Mouse (Mus musculus) CD8-positive naive resting alpha-beta T cell, adult 57 days (primary cell): ENCODE data around the gene Psmc5. TPM values are rescaled to one million over a fixed set of nuclear protein-coding genes. Genes with fewer than 3 reads are reported as not detected.

Source experiments
- total RNA-seq: library from RNA; stranded (reverse); gene quantifications from one replicate; pipeline ENCODE4 v1.2.4, GENCODE M21; 2023

Gene Psmc5
- 46.1 TPM for total RNA-seq

DNA sequence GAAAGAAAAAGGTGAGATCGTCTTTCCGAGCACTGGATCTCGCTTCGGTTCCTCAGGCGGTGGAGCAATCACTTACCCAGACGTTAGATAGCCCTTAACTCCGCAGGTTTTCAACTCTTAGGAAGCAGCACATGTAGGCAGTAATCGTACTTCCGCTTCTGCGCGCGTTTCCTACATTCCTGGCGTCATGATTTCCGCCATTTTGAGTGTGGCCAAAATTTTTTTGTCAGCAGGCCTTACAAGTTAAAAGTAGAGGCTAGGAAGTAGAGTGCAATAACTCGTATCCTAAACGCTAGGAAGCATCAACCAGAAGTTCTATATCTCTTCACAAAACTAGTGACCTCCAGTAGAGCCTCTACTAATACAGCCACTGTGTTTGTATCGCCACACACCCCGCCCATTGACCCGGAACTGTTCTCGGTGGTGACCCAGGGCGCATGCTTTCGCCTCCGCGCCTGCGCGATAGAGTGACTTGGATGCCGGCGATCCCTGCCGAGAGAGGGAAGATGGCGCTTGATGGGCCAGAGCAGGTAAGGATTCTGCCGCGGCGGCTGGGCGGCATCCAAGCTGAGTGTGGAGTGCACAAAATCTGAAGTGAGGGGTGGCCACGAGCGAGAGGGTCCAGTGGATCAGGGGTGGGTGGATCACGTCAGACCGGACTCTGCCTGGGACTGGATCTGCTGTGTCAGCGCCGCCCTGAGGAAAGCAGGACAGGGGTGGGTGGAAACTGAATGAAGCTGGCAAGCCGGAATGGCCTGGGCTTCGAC is at the start of gene Psmc5, which contains the start of gene Ftsj3:
Psmc5 (plus strand) TSS at position 470 of the 767 bp plus-strand sequence.
Ftsj3 (minus strand) TSS at position 395 of the 767 bp plus-strand sequence.

DNA sequence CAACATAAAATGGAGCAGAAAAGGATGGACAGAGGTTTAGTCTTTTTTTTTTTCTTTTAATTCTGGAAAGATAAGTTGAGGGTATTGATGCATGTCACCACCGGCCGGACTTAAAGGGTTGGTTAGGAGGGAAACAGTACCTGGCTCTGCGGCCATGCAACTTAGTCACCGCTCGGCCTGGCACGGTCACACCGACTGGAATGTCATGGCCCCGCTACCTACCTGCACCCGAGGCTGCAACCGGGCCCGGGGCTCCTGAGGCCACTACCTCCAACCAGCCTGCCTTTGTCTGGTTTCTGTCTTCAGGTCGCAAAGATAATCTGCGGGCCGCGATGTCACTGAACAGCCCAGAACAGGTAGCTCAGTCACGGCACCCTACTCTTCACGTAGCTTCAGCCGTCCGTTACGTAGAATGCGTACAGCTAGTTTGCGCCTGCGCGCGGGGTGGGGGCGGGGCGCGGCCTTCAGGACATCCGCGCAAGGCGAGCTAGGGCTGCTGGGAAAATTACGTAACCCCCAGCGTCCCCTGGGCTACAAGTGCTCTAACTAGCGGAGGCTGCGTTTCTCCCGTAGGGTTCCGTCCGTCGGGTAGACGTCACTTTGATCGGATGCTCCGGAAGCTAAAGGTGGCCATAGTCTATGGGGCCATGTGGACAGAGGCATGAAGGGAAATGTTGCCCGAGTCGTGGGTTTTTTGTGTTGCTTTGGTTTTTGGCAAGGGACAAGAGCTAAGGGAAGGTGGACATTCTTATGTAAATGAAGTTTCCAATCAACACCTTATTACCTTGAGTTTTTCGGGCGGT is 39.8 kb upstream of the Psmc5 start, which contains the start of gene Ccdc47:
Ccdc47 (minus strand) TSS at position 418 of the 803 bp plus-strand sequence.

DNA sequence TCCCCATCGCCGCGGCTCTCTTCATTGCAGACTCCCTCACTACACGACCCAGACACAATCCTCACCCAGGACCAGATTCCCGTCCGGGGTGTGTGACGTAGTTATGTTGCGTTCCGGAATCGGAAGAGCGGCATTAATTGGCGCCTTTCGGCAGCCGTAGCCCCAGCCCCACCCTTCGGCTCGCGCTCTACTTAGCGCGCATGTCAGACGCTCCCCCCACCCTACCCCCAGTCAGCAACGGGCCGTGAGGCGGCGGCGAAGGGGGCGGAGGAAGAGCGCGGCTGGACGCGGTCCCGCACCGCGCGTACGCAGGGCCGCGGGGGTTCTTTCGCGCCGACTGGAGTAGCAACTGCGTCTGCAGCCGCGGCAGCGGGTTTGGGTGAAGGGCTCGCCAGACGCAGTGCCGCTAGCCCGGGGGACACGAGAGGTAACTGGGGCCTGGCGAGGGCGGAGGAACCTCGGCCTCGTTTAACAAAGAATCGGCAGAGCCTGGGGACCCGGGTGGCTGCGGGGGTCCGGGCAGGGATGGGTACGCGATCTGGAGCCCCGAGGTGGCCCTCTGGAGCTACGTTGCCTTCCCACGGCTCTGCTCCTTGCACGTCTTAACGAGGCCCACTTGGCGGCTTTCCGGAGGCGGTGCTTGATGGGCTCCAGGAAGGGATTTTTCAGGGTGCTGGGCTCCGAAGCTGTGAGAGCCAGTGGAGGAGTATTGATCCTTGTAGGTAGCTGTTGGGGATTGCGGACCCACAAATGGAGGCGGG is 39.0 kb upstream of the Psmc5 start, which contains the start of gene Ddx42:
Ddx42 (plus strand) TSS at position 197 of the 761 bp plus-strand sequence.

DNA sequence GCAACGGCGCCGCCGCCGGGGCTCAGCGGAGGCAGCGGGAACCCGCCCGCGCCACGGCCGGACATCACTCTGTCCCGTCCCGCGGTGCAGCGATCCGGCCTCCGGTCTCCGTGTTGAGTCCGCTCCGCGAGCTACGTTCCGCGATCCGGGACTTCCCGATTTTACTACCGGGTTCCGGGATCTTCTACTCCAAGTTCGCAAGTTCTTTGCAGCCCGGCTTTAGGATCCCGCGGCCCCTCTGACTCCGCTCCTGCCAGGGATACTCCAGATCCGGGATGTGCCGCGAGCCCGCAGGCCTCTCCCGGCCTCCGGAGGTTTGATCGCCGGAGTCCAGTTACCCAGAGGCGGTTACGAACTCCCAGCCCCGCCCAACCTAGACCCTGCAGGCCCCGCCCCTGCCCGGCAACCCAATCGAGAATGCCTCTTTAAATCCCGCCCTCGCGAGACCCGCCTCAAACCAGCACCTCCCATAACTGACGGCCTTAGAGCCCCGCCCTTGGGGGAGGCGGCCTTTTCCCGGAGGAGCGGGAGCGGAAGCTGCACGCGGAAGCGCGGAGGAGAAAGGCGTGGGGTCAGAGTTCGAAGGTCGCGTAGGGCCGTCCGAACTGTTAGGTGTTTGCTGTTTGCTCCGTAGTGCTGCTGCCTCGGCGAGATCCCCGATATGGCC is 16.8 kb downstream of the Psmc5 start, which contains the start of gene Smarcd2:
Smarcd2 (minus strand) TSS at position 329 of the 667 bp plus-strand sequence.

DNA sequence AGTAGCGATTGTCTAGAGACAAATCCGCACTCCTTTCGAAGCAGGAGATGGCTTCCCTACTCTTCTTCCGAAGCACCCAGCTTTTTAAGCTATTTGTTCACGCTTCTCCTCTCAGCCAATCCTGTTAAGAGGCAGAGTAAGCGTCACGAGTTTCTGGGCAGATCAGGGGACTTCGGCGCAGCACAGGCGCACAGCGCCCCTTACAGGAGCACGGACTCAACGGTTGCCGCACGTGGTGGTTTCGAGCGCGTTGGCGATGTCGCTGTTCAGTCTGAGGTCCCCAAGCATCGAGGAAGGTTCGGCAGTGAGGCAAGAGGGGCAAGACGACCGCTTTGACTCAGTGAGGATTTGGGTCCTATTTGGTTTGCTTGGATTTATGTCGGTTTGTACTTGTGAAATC is 20.5 kb downstream of the Psmc5 start, which contains the start of gene Tcam1:
Tcam1 (plus strand) TSS at position 219 of the 400 bp plus-strand sequence.

DNA sequence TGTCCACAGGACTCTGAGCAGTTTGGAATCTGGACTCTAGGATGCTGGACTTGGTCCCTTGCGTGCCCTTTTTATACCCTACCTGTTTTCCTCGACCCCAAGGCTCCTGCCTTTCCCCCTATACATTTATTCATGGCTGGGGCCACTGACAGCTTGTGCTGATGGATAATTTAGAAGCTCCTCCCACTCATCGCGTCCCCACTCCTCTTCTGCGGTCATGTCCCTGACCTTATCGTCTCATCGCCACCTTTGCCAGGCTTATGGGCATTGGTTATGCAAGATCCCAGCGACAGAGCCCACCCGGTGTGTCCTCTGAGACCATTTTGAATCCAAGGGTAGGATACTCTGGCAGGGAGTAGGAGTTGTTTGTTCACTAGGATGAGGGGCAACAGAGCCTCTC is 45.8 kb downstream of the Psmc5 start, which contains the start of gene Gh:
Gh (minus strand) TSS at position 101 of the 400 bp plus-strand sequence.

Other genes starting within 250 kb of the Psmc5 start
- gene Kcnh6, start 248.0 kb upstream of the Psmc5 start, total RNA-seq = 0.31 TPM
- gene Dcaf7, start 219.3 kb upstream of the Psmc5 start, total RNA-seq = 66.9 TPM
- gene Taco1, start 190.1 kb upstream of the Psmc5 start, total RNA-seq = 10.0 TPM
- 158 TPM for gene Map3k3, start 171.5 kb upstream of the Psmc5 start, total RNA-seq
- gene Gm10840, start 95.3 kb upstream of the Psmc5 start, total RNA-seq = 9.2 TPM
- 807 TPM for gene Limd2, start 95.3 kb upstream of the Psmc5 start, total RNA-seq
- 32.0 TPM for gene Strada, start 54.0 kb upstream of the Psmc5 start, total RNA-seq
- 39.7 TPM for gene Ccdc47, start 39.8 kb upstream of the Psmc5 start, total RNA-seq
- 84.4 TPM for gene Ddx42, start 39.2 kb upstream of the Psmc5 start, total RNA-seq
- 91.9 TPM for gene Ftsj3, start 75 bp upstream of the Psmc5 start, total RNA-seq
- gene Smarcd2, start 16.8 kb downstream of the Psmc5 start, total RNA-seq = 97.8 TPM
- not detected for gene Tcam1, start 20.5 kb downstream of the Psmc5 start, total RNA-seq
- not detected for gene Gh, start 45.7 kb downstream of the Psmc5 start, total RNA-seq
- gene Cd79b, start 58.6 kb downstream of the Psmc5 start, total RNA-seq = 87.3 TPM
- gene Scn4a, start 97.1 kb downstream of the Psmc5 start, total RNA-seq = 1.1 TPM
- not detected for gene Prr29, start 109.3 kb downstream of the Psmc5 start, total RNA-seq
- gene Icam2, start 131.9 kb downstream of the Psmc5 start, total RNA-seq = 74.2 TPM
- gene Ern1, start 231.7 kb downstream of the Psmc5 start, total RNA-seq = 10.0 TPM